Mouse (Mus musculus) forebrain, embryonic 12.5 days (tissue): Measurements from ENCODE around the gene Nrm. TPM values are rescaled to one million over a fixed set of nuclear protein-coding genes. Genes with fewer than 3 reads are reported as not detected.

Experiments used
- ATAC-seq: fragments of 200-750 bp; cut with Nextera tagmentation; 2 replicates; pipeline ENCODE4 v1.8.0; 2017; ENCODE audit warnings: moderate TSS enrichment; ENCODE audit not compliant: low FRiP score
- H3K27ac ChIP-seq: fragments of 300-500 bp; sonication (generic); 2 replicates; pipeline ENCODE4 v1.5.1; 2016; ENCODE audit warnings: mild to moderate bottlenecking
- H3K27me3 ChIP-seq: fragments of 300-500 bp; sonication (generic); 2 replicates; pipeline ENCODE4 v1.6.1; 2016; ENCODE audit warnings: mild to moderate bottlenecking
- H3K36me3 ChIP-seq: fragments of 300-500 bp; sonication (generic); replicated peaks from 2 replicates; pipeline ENCODE4 v1.6.1; 2016; ENCODE audit warnings: mild to moderate bottlenecking
- H3K4me1 ChIP-seq: fragments of 300-500 bp; sonication (generic); 2 replicates; pipeline ENCODE4 v1.6.1; 2016
- H3K4me2 ChIP-seq: fragments of 300-500 bp; sonication (generic); 2 replicates; pipeline ENCODE4 v1.6.1; 2016; ENCODE audit warnings: mild to moderate bottlenecking, moderate library complexity
- H3K4me3 ChIP-seq: fragments of 300-500 bp; sonication (generic); replicated peaks from 2 replicates; pipeline ENCODE4 v1.5.1; 2016; ENCODE audit warnings: mild to moderate bottlenecking
- H3K9ac ChIP-seq: fragments of 300-500 bp; sonication (generic); 2 replicates; pipeline ENCODE4 v1.6.1; 2016; ENCODE audit warnings: mild to moderate bottlenecking
- H3K9me3 ChIP-seq: fragments of 300-500 bp; sonication (generic); 2 replicates; pipeline ENCODE4 v1.6.1; 2016
- WGBS: fragments of 180-500 bp; shearing (Covaris S2); methylation state at CpG from one replicate; pipeline ENCODE4 v1.1.7; 2016; 5-methylcytosine and 5-hydroxymethylcytosine counted together
- polyA plus RNA-seq: library from polyadenylated mRNA; unstranded; fragments of >200 nt; fragmentation: Nextera tagmentation; extraction: Ambion mirVana; gene quantifications from 2 replicates; pipeline ENCODE4 v1.2.1, GENCODE M21; 2016

The Nrm gene
- polyA plus RNA-seq = 56.2 and 60.5 TPM in 2 replicates

DNA sequence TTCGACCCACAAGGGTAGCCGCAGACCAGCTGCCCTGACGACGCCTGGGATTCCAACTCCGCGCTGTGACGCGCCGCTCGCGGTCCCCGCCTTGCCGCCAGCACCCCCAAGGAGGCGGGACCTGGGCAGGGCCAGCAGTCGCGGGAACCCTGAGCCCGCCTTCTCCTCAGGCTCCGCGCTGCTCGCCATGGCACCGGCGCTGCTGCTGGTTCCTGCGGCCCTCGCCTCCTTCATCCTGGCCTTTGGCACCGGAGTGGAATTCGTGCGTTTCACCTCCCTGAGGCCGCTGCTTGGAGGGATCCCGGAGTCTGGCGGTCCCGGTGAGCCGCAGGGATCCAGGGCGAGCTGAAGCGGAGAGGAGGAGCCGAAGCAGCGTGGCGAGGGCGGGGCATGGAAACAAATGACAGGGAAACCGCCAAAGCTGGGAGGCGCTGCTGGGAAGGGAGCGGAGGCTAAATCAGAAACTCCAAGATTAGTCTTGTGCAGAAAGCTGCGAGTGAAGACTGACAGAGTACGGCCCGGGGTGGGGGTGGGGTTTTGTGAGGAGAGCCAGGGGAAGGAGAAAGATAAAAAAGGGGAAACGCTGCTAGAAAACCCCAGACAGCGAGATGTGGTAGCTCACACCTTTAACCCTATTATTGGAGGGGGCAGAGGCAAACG lies at the start of gene Nrm:
Gene Nrm (plus strand): TSS at position 121 of the 660 bp plus-strand sequence.
- H3K27ac ChIP-seq = peak within 1 kb of the TSS; percentile 91
- H3K9ac ChIP-seq = peak within 1 kb of the TSS; percentile 65
- peak within 1 kb of the TSS; percentile 62 for H3K4me2 ChIP-seq
- no peaks in the 10 kb centered on the region for H3K9me3 ChIP-seq
- WGBS = under 1% methylated on average over 47 of the region's 47 CpGs
- peak within 1 kb of the TSS; percentile 52 for H3K4me3 ChIP-seq
- no peaks in the 10 kb centered on the region for H3K27me3 ChIP-seq
- peaks cover 26% of the 10 kb centered on the region for H3K4me1 ChIP-seq
- H3K36me3 ChIP-seq = peaks cover 20% of the 10 kb centered on the region
- peak; percentile 92 for ATAC-seq

DNA sequence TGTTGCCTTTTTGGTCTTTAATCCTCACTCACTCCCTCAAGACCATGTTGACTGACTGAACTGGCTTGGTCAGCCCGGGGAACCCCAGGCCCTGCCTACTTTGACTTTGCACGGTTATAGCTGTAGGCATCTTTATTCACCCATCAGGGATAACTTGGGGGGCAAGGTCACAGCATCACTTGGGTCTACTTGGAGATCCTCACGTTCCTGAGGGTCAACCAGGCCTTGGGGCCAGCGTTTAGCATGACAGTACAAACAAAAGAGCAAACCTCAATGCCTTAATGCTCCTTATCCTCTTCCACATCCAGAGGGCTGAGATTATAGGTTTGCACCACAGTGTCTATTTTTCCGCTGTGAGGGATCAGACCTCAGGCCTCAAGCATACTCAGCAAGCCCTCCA lies 48.8 kb upstream of the Nrm start:
- Histone ChIP-seq H3K36me3 (no peaks in the 10 kb centered on the region), H3K9me3 (no peaks in the 10 kb centered on the region), H3K27me3 (no peaks in the 10 kb centered on the region; the same call in 1 of the 2 replicates), H3K4me1 (peaks cover 8% of the 10 kb centered on the region), H3K4me3 (no peak overlapping the region), H3K4me2 (no peak overlapping the region), H3K27ac (no peak overlapping the region), H3K9ac (no peak overlapping the region)
- WGBS = 79% methylated on average over 5 of the region's 5 CpGs
- no peak for ATAC-seq

DNA sequence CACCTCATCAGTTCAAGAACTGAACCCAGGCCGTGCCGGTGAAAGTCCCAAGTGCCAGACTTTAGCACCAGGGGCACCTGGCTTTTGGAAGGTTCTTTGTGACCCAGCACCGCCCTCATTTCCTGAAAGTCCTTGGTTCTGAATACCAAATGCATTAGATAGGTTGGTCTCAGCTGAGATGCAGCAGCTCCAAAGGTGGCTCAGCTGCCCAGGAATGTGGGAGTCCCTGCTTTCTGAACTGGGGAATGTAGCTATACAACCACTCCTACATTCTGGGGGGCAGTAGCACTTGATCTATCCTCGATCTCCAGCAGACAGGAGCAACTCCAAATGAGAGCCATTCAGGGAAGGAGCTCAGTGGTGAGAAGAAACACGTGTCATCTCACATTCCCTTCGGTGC lies 48.4 kb upstream of the Nrm start:
- no peaks in the 10 kb centered on the region for H3K36me3 ChIP-seq
- ATAC-seq = no peak
- H3K4me1 ChIP-seq = peaks cover 8% of the 10 kb centered on the region
- peak overlapping the region; percentile 16 for H3K27ac ChIP-seq
- no peak overlapping the region for H3K4me2 ChIP-seq
- H3K9me3 ChIP-seq = no peaks in the 10 kb centered on the region
- no peaks in the 10 kb centered on the region; the same call in 1 of the 2 replicates for H3K27me3 ChIP-seq
- H3K9ac ChIP-seq = no peak overlapping the region
- no peak overlapping the region for H3K4me3 ChIP-seq
- WGBS = 81% methylated on average over 6 of the region's 6 CpGs

DNA sequence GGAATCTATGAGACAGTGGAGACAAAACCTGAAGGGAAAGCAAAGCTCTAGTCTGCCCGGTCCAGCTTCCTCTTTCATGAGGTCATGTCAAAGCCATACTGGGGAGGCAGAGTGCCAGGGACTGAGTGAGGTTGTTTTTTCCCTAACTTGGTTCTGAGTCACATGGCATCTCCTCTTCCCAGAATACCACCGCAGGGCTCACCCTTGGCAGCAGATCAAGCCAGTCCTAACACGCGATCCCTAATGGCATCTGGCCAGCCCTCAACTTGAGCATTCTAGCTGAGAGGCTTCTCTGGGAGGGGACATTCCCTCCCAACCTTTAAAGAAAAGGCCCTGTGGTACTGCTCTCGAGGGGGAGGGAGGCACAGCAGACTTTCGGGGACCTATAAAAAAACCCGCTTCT lies 47.9 kb upstream of the Nrm start:
- H3K27me3 ChIP-seq = no peaks in the 10 kb centered on the region; the same call in 1 of the 2 replicates
- H3K9me3 ChIP-seq = no peaks in the 10 kb centered on the region
- peak overlapping the region; percentile 16; the same call in 1 of the 2 replicates for H3K27ac ChIP-seq
- H3K4me3 ChIP-seq = no peak overlapping the region
- no peaks in the 10 kb centered on the region for H3K36me3 ChIP-seq
- WGBS = 69% methylated on average over 7 of the region's 7 CpGs
- peaks cover 8% of the 10 kb centered on the region for H3K4me1 ChIP-seq
- no peak overlapping the region for H3K4me2 ChIP-seq
- ATAC-seq = no peak
- H3K9ac ChIP-seq = no peak overlapping the region

DNA sequence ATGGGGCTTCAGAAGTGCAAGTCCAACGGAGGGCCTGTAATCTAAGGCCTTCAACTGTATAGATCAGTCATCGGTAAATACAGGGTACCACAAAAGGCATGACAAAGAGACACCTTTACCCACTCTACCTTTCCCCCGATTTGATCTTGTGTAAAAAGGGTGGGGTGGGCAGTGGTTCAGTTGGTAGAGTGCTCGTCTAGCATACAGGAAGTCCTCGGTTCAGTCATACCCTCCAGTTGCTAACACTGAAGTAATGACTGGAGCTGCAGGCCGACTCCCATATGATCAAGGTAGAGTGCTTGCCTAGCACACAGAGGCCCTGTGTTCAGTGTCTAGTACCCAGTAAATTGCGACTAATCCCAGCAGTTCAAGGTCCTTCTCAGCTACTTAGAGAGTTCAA lies 47.5 kb upstream of the Nrm start:
- no peak for ATAC-seq
- H3K4me3 ChIP-seq = no peak overlapping the region
- 86% methylated on average over 7 of the region's 7 CpGs for WGBS
- no peak overlapping the region for H3K27ac ChIP-seq
- H3K9me3 ChIP-seq = no peaks in the 10 kb centered on the region
- no peaks in the 10 kb centered on the region; the same call in 1 of the 2 replicates for H3K27me3 ChIP-seq
- H3K4me2 ChIP-seq = no peak overlapping the region
- no peaks in the 10 kb centered on the region for H3K36me3 ChIP-seq
- H3K9ac ChIP-seq = no peak overlapping the region
- peaks cover 8% of the 10 kb centered on the region for H3K4me1 ChIP-seq

DNA sequence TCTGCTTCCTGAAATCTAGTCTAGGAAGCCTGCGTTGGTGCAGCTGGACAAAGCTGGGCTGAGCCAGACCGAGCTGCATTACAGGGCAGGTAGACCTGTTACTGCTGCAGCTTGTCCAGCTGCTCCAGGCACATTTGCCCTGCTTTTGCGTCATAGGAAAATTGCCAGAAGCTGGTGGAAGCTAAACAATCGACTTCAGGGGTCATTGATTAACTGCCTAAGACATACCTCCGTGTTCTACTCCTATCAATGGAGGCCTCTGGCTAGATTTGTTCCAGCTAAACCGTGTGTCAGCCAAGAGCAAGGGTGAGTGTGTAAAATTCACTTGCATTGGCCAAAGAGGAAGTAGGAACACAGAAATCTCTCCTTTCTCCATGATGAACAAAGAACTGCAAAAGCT lies 46.4 kb upstream of the Nrm start:
- Histone ChIP-seq H3K9me3 (no peaks in the 10 kb centered on the region), H3K4me1 (peaks cover 8% of the 10 kb centered on the region), H3K27ac (no peak overlapping the region), H3K4me2 (no peak overlapping the region), H3K9ac (no peak overlapping the region), H3K27me3 (peaks cover 5% of the 10 kb centered on the region), H3K36me3 (no peaks in the 10 kb centered on the region), H3K4me3 (no peak overlapping the region)
- no peak for ATAC-seq
- WGBS = 67% methylated on average over 6 of the region's 6 CpGs

DNA sequence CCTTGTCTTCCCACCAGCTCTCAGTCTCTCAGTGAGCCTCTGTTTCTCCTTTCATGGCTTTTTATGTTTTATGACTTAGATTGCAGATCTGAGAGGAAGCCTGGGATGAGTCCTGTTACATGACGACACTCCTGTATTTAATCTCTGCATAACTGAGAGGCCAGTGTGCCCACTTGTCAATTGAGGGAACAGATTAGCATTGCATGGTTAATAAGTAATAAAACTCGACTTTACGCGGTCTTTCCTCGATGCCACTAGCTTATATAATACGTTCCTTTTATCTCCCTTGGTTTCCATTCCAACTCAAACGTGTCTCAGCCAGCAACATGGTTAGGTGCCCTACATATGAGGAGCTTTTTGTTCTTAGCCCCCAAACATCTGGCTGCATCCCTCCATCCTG lies 45.3 kb upstream of the Nrm start:
- peaks cover 11% of the 10 kb centered on the region for H3K4me1 ChIP-seq
- H3K27me3 ChIP-seq = peaks cover 13% of the 10 kb centered on the region
- 0 out of 2 replicates have a peak overlapping the region, but pooled peaks have one; percentile 21 for H3K9ac ChIP-seq
- no peaks in the 10 kb centered on the region for H3K36me3 ChIP-seq
- H3K4me2 ChIP-seq = no peak overlapping the region
- no peak for ATAC-seq
- no peak overlapping the region for H3K4me3 ChIP-seq
- 73% methylated on average over 7 of the region's 7 CpGs for WGBS
- no peaks in the 10 kb centered on the region for H3K9me3 ChIP-seq
- no peak overlapping the region for H3K27ac ChIP-seq

DNA sequence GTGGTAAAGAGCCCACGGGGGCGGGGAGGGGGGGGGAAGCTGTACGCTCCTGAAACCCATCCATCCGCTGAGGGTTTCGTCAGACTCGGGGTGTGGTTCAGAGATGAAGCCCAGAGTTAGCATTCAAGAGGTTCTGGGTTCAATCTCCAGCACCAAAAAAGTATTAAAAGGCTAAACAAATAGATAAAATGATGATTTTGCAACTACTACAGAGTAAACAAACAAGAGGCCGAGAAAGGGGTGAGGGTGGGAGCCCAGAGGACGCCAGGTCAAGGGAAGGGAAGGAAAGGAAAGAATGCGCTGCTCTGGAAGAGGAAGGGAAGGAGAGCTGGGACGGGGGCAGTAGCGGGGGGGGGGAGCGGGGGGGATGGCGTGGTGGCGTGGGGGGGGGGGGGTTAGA lies 44.4 kb upstream of the Nrm start:
- no peak overlapping the region for H3K27ac ChIP-seq
- WGBS = 42% methylated on average over 7 of the region's 14 CpGs

DNA sequence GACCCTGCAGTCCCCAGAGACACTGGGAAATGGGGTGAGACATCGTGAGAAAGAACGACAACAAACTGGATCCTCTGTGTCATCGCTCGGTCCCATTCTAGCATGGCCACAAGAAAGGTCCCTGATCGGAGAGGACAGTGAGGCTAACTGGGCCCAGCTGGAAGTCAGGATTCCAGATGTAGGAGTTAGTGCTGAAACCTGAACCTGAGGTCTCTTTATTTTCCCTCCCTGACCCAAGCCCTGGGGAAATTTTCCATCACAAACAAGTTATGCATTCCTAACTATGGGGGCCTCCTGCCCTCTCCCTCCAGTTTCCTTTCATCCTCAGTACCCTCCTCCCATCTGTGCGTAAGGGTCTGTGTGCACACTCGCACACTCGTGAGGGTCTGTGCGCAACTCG lies 43.9 kb upstream of the Nrm start:
- peaks cover 15% of the 10 kb centered on the region for H3K27me3 ChIP-seq
- no peaks in the 10 kb centered on the region for H3K9me3 ChIP-seq
- peaks cover 25% of the 10 kb centered on the region for H3K4me1 ChIP-seq
- no peaks in the 10 kb centered on the region for H3K36me3 ChIP-seq
- no peak for ATAC-seq
- no peak overlapping the region for H3K4me2 ChIP-seq
- 58% methylated on average over 10 of the region's 10 CpGs for WGBS
- H3K4me3 ChIP-seq = no peak overlapping the region
- H3K27ac ChIP-seq = no peak overlapping the region
- no peak overlapping the region for H3K9ac ChIP-seq

More for the DNA sequence above, 44.4 kb upstream of the Nrm start:
- H3K4me3 ChIP-seq = no peak overlapping the region
- no peak for ATAC-seq
- H3K9me3 ChIP-seq = no peaks in the 10 kb centered on the region
- H3K36me3 ChIP-seq = no peaks in the 10 kb centered on the region
- H3K9ac ChIP-seq = 0 out of 2 replicates have a peak overlapping the region, but pooled peaks have one; percentile 21
- H3K4me1 ChIP-seq = peaks cover 20% of the 10 kb centered on the region
- H3K4me2 ChIP-seq = no peak overlapping the region
- H3K27me3 ChIP-seq = peaks cover 15% of the 10 kb centered on the region

DNA sequence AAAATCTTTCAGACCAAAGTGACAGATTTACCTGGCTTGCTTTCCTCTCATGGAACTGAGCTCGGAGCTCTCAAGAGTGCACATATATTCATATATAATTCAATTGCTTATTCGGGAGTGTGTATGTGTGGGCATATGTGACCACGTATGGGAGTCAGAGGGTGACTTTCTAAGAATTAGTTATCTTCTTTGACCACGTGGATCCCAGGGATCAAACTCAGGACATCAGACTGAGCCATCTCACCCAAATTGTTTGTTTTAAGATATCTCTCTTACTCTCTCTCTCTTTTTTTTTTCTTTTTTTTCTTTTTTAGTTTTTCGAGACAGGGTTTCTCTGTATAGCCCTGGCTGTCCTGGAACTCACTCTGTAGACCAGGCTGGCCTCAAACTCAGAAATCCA lies 41.0 kb upstream of the Nrm start:
- H3K4me1 ChIP-seq = peaks cover 40% of the 10 kb centered on the region

DNA sequence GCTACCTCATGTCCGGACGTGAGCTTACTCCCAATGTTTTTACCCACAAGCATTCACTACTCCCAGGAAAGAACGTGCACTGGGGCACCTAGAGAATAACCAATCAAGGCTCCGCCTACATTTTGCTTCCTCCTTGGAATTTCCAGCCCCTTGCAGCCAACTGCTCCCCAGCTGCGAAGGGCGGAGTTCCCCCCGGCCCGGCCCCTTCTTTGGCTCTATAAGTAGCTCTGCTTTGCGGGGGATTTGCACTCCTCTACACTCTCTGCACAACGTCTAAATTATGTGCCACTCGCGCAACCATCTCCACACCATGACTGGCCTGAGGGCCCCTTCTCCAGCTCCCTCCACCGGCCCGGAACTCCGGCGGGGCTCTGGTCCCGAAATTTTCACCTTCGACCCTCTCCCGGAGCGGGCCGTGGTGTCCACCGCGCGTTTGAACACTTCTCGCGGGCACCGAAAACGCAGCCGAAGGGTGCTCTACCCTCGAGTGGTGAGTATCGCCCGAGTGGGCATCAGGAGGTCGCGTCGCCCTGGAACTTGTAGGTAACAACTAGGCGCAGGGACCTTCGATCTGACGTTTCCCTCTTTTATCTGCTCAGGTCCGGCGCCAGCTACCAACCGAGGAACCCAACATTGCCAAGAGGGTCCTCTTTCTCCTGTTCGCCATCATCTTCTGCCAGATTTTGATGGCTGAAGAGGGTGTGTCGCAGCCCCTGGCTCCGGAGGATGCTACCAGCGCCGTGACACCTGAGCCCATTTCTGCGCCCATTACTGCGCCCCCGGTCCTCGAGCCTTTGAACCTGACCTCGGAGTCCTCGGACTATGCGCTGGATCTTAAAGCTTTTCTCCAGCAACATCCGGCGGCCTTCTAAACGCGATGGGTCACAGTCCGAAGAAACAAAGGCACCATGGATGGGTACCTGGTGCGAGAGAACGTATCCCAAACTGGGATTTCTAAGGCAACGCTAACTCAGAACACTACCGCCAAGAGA lies 39.4 kb upstream of the Nrm start, which contains the start of gene Ier3:
Gene Ier3 (plus strand): TSS at position 246 of the 992 bp plus-strand sequence.
- ATAC-seq = peak; percentile 36

More for the DNA sequence above, 41.0 kb upstream of the Nrm start:
- Histone ChIP-seq H3K4me2 (no peak overlapping the region), H3K27ac (no peak overlapping the region), H3K36me3 (0 out of 2 replicates have a peak, but pooled peaks cover 5% of the 10 kb centered on the region), H3K9ac (no peak overlapping the region), H3K9me3 (no peaks in the 10 kb centered on the region), H3K27me3 (peaks cover 15% of the 10 kb centered on the region), H3K4me3 (no peak overlapping the region)
- WGBS = 86% methylated on average over 5 of the region's 5 CpGs
- ATAC-seq = no peak

DNA sequence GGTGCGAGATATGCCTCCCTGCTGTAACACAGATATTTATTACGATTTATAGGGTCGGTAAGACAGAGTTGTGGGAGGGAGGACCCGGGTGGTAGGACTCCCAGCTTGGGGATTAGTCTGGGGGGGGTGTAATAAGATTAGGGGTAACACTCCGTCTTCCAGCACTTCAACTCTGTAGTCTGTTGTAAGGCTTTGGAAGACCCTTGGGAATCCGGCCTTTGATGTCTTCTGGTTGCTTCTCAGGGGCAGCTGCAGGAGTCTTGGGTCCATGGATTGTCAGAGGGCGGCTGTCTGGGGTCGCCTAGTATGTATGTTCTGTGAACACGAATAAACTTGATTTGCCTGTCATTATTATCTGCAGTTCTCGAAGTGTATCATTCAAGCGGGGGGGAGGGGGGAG lies 38.6 kb upstream of the Nrm start:
- peak overlapping the region; percentile 52 for H3K9ac ChIP-seq
- WGBS = 1% methylated on average over 11 of the region's 11 CpGs
- peak; percentile 19 for ATAC-seq

More for the DNA sequence above, 39.4 kb upstream of the Nrm start, which contains the start of gene Ier3:
- Histone ChIP-seq H3K4me3 (peak within 1 kb of the TSS; percentile 70), H3K36me3 (peaks cover 20% of the 10 kb centered on the region), H3K27ac (peak within 1 kb of the TSS; percentile 89; the same call in 1 of the 2 replicates), H3K9me3 (no peaks in the 10 kb centered on the region), H3K4me1 (peaks cover 39% of the 10 kb centered on the region), H3K4me2 (peak within 1 kb of the TSS; percentile 81), H3K27me3 (peaks cover 15% of the 10 kb centered on the region), H3K9ac (peak within 1 kb of the TSS; percentile 52)
- under 1% methylated on average over 62 of the region's 62 CpGs for WGBS

More for the DNA sequence above, 38.6 kb upstream of the Nrm start:
- H3K4me1 ChIP-seq = peaks cover 35% of the 10 kb centered on the region
- H3K4me3 ChIP-seq = peak overlapping the region; percentile 70
- H3K27ac ChIP-seq = peak overlapping the region; percentile 89
- H3K36me3 ChIP-seq = peaks cover 28% of the 10 kb centered on the region
- H3K27me3 ChIP-seq = peaks cover 15% of the 10 kb centered on the region
- no peaks in the 10 kb centered on the region for H3K9me3 ChIP-seq
- peak overlapping the region; percentile 81 for H3K4me2 ChIP-seq
